Mouse (Mus musculus): ENCODE measurements at regions not wholly inside any gene's neighbourhood (a gene's known extent, or its start where the extent isn't known, plus 50 kb on each side); places are given as distances from the start of the nearest gene placed in this dataset.

GRCm38 (mm10) chr14:24872931-24873330 lies 386.0 kb downstream of the Rps24 start:
- TF ChIP-seq POLR2A (IDR thresholded peaks at IDR 0.05; ENCODE audit: low read depth, low read length) (no peak), CTCF (IDR thresholded peaks at IDR 0.05; ENCODE audit: extremely low read depth, insufficient read length, insufficient replicate concordance, low read depth, low read length) (no peak)

Data from small intestine, adult 2 months (tissue).